Mouse (Mus musculus): Measurements from ENCODE around the gene Olfr1424.

DNA sequence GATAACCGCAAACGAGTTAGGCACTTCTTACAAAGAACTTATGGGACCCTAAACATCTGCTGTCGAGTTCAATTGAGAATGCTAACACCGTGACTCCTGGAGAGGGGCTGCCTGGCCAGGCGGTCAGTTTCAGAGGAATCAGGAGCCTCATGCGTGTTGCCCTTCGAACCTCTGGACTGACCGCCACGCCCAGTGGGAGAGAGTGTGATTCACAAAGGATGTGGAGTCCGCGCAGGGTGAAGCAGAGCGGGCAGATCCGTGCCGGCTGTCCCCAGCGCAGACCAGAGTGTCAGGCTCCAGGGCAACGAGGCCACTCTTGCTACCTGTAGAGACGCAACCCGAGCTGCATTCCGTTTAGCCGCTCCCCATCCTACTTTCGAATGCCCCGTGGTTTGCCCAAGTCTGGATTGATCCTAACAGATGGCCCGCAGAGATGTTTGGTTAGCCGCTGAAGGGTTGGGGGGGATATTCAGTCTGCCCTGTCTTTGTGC, 52.2 kb downstream of the Olfr1424 start:
- no peak for TF ChIP-seq CTCF (IDR thresholded peaks at IDR 0.05; ENCODE audit: borderline replicate concordance, insufficient read depth, low read length)
- peak; percentile 68 for TF ChIP-seq POLR2A (IDR thresholded peaks at IDR 0.05; ENCODE audit: low read depth, low read length)

Measured in embryonic fibroblast, embryonic 13.5 days (primary cell).